Mouse (Mus musculus): ENCODE results near the gene Rpl15. TPM values are rescaled to one million over a fixed set of nuclear protein-coding genes. Genes with fewer than 3 reads are reported as not detected.

Rpl15 gene
- polyA plus RNA-seq, 1 experiment from 2014 or later, result 450 TPM

Other genes starting within 250 kb of the Rpl15 start
- gene Nr1d2, start 32.3 kb downstream of the Rpl15 start, polyA plus RNA-seq (2015; fragmentation: Nextera tagmentation; extraction: Ambion mirVana), result 5.0 and 6.9 TPM in 2 replicates
- 16.8 and 17.1 TPM in 2 replicates for gene Nkiras1, start 255 bp downstream of the Rpl15 start, polyA plus RNA-seq (2015; fragmentation: Nextera tagmentation; extraction: Ambion mirVana)
- 121 and 130 TPM in 2 replicates for gene Ube2e1, start 60.5 kb upstream of the Rpl15 start, polyA plus RNA-seq (2015; fragmentation: Nextera tagmentation; extraction: Ambion mirVana)